Mouse (Mus musculus): ENCODE measurements around the gene Ggt1. TPM values are rescaled to one million over a fixed set of nuclear protein-coding genes. Genes with fewer than 3 reads are reported as not detected.

Ggt1 gene
- polyA plus RNA-seq (2017; shearing (Covaris generic)), result 15.6 TPM

GRCm38 (mm10) chr10:75561071-75561654, at the start of gene Ggt1:
Gene Ggt1 (plus strand): TSS chr10:75561604.

GRCm38 (mm10) chr10:75517073-75517757, 44.2 kb upstream of the Ggt1 start, which contains the start of gene Snrpd3:
Gene Snrpd3 (plus strand): TSS chr10:75517551.

GRCm38 (mm10) chr10:75517758-75518143, 43.7 kb upstream of the Ggt1 start, which contains the start of gene Gucd1:
Gene Gucd1 (minus strand): TSS chr10:75517972.

GRCm38 (mm10) chr10:75559676-75560548, 1.5 kb upstream of the Ggt1 start, which contains the start of gene Lrrc75b:
Gene Lrrc75b (minus strand): TSS chr10:75560330.

GRCm38 (mm10) chr10:75589129-75589528, 27.7 kb downstream of the Ggt1 start, which contains the start of gene Ggt5:
Gene Ggt5 (plus strand): TSS chr10:75589340.

Other genes starting within 250 kb of the Ggt1 start
- gene Adora2a, start 244.7 kb upstream of the Ggt1 start, polyA plus RNA-seq (2017; shearing (Covaris generic)), result 131 TPM
- gene Upb1, start 160.5 kb upstream of the Ggt1 start, polyA plus RNA-seq (2017; shearing (Covaris generic)), result 0.84 TPM
- gene Snrpd3, start 44.1 kb upstream of the Ggt1 start, polyA plus RNA-seq (2017; shearing (Covaris generic)), result 134 TPM
- 18.4 TPM for gene Gucd1, start 43.6 kb upstream of the Ggt1 start, polyA plus RNA-seq (2017; shearing (Covaris generic))
- 3.1 TPM for gene Lrrc75b, start 1.3 kb upstream of the Ggt1 start, polyA plus RNA-seq (2017; shearing (Covaris generic))
- 3.8 TPM for gene Ggt5, start 27.7 kb downstream of the Ggt1 start, polyA plus RNA-seq (2017; shearing (Covaris generic))
- gene Susd2, start 82.4 kb downstream of the Ggt1 start, polyA plus RNA-seq (2017; shearing (Covaris generic)), result 6.2 TPM
- gene Cabin1, start 202.7 kb downstream of the Ggt1 start, polyA plus RNA-seq (2017; shearing (Covaris generic)), result 45.6 TPM
- gene Ddt, start 211.8 kb downstream of the Ggt1 start, polyA plus RNA-seq (2017; shearing (Covaris generic)), result 40.4 TPM
- not detected for gene Gm20441, start 219.3 kb downstream of the Ggt1 start, polyA plus RNA-seq (2017; shearing (Covaris generic))
- gene Gstt3, start 219.8 kb downstream of the Ggt1 start, polyA plus RNA-seq (2017; shearing (Covaris generic)), result 2.7 TPM
- 0.38 TPM for gene Gstt1, start 237.0 kb downstream of the Ggt1 start, polyA plus RNA-seq (2017; shearing (Covaris generic))